ENCODE assay signal across 20 mouse cellular contexts in the genomic region with DNA sequence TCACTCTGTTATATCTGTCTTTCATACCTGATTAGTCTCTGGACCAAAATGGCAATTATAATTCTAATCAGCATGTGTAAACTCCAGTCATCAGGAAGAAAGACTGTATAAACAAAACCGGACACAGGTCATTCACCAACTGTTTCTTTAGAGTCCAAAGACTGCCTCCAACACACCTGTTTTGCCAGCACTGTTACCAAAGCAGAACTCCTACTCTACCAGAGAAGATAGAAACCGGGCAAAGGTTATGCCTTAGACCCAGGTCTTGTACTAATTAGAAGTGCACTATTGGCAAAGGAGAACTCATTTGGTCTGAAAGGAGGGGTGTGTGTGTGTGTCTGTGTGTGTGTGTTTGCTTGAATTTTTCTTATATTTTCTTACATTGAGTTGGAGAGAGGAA. TPM values are rescaled to one million over a fixed set of nuclear protein-coding genes. Genes with fewer than 3 reads are reported as not detected.
DNase-seq lines count a peak whose midpoint lies in the region; ATAC-seq and TF ChIP-seq lines count a peak whose summit lies in the region.
"Had no signal": no experiment of that assay in that cellular context is flagged by ENCODE, and none has a peak within 500 bp of the region (broad histone marks: within the 10 kb centered on the region; RNA-seq: fewer than 3 reads in every experiment).

No protein-coding gene starts in this region.

- H3K36me3 ChIP-seq in kidney, adult 2 months (ENCODE audit: control insufficient read depth, insufficient read depth, low read length) = no peaks in the 10 kb centered on the region
- no peaks in the 10 kb centered on the region for H3K36me3 ChIP-seq in liver, adult 2 months (ENCODE audit: control insufficient read depth, insufficient read depth, low read length)
- H3K36me3 ChIP-seq in liver, embryonic 12.5 days = no peaks in the 10 kb centered on the region
- no peaks in the 10 kb centered on the region for H3K36me3 ChIP-seq in intestine, postnatal 0 days (ENCODE audit: control insufficient read depth, insufficient read depth)
- H3K36me3 ChIP-seq: embryonic facial prominence, embryonic 12.5 days; heart, embryonic 15.5 days had no signal

- no peaks in the 10 kb centered on the region for H3K9me3 ChIP-seq in liver, embryonic 12.5 days (replicated peaks)
- H3K9me3 ChIP-seq in intestine, postnatal 0 days (ENCODE audit: control insufficient read depth) = no peaks in the 10 kb centered on the region
- H3K9me3 ChIP-seq: embryonic facial prominence, embryonic 12.5 days; heart, embryonic 15.5 days had no signal

- TF ChIP-seq CTCF in kidney, adult 2 months (conservative IDR thresholded peaks at IDR 0.05; ENCODE audit: insufficient read depth, insufficient read length, low read depth, low read length) = no peak
- no peak for TF ChIP-seq CTCF in liver, adult 2 months (IDR thresholded peaks at IDR 0.05; ENCODE audit: low read depth, low read length)
- no peak for TF ChIP-seq CTCF in intestine, postnatal 0 days (IDR thresholded peaks at IDR 0.05; ENCODE audit: low read depth)

- peak overlapping the region; percentile 58; the same call in 1 of the 2 replicates for H3K27ac ChIP-seq in kidney, adult 2 months (ENCODE audit: insufficient read depth, low read depth, low read length)
- peak overlapping the region; percentile 72 for H3K27ac ChIP-seq in liver, adult 2 months (replicated peaks; ENCODE audit: insufficient read depth, low read depth, low read length)
- H3K27ac ChIP-seq in liver, embryonic 12.5 days = no peak overlapping the region
- H3K27ac ChIP-seq in intestine, postnatal 0 days (ENCODE audit: low read depth, low read length) = peak overlapping the region; percentile 80
- H3K27ac ChIP-seq: embryonic facial prominence, embryonic 12.5 days; heart, adult 2 months; heart, embryonic 15.5 days had no signal

- no peak for TF ChIP-seq POLR2A in kidney, adult 2 months (IDR thresholded peaks at IDR 0.05; ENCODE audit: low read depth, low read length)
- TF ChIP-seq POLR2A in liver, adult 2 months (IDR thresholded peaks at IDR 0.05; ENCODE audit: extremely low read depth, insufficient read depth, low read length) = no peak

- H3K79me2 ChIP-seq in liver, adult 2 months (ENCODE audit: control insufficient read depth, insufficient read depth, low read length) = no peaks in the 10 kb centered on the region

- no peak for ATAC-seq in liver, embryonic 12.5 days
- ATAC-seq in intestine, postnatal 0 days = peak; percentile 85
- ATAC-seq: activated CD4-positive, CD25-positive, alpha-beta regulatory T cell, adult 4 months; forebrain, embryonic 16.5 days; Patski had no signal

- no peaks in the 10 kb centered on the region for H3K27me3 ChIP-seq in kidney, adult 2 months (replicated peaks; ENCODE audit: control insufficient read depth, insufficient read depth, low read length)
- H3K27me3 ChIP-seq in liver, adult 2 months (ENCODE audit: control insufficient read depth, insufficient read depth, low read length) = no peaks in the 10 kb centered on the region
- H3K27me3 ChIP-seq in liver, embryonic 12.5 days (replicated peaks) = no peaks in the 10 kb centered on the region
- no peaks in the 10 kb centered on the region for H3K27me3 ChIP-seq in intestine, postnatal 0 days (replicated peaks; ENCODE audit: control insufficient read depth, insufficient read depth, low read length)
- H3K27me3 ChIP-seq: embryonic facial prominence, embryonic 12.5 days; heart, embryonic 15.5 days; Patski had no signal

- H3K4me2 ChIP-seq in liver, embryonic 12.5 days = no peak overlapping the region
- no peak overlapping the region for H3K4me2 ChIP-seq in intestine, postnatal 0 days (replicated peaks; ENCODE audit: low read depth)
- H3K4me2 ChIP-seq: embryonic facial prominence, embryonic 12.5 days; heart, embryonic 11.5 days; heart, embryonic 15.5 days had no signal

- 38% methylated on average over 2 of the region's 2 CpGs for WGBS in kidney, adult 2 months
- 26% methylated on average over 2 of the region's 2 CpGs for WGBS in liver, adult 2 months
- WGBS in liver, embryonic 12.5 days (ENCODE audit: insufficient replicate concordance) = 67% methylated on average over 2 of the region's 2 CpGs
- WGBS in intestine, postnatal 0 days = 44% methylated on average over 2 of the region's 2 CpGs

- H3K4me1 ChIP-seq in kidney, adult 2 months (ENCODE audit: control insufficient read depth, insufficient read depth, low read length) = peaks cover 15% of the 10 kb centered on the region
- peaks cover 14% of the 10 kb centered on the region for H3K4me1 ChIP-seq in liver, adult 2 months (ENCODE audit: control insufficient read depth, insufficient read depth, low read length)
- peaks cover 17% of the 10 kb centered on the region for H3K4me1 ChIP-seq in liver, embryonic 12.5 days
- H3K4me1 ChIP-seq in intestine, postnatal 0 days (replicated peaks; ENCODE audit: control insufficient read depth, insufficient read depth, low read length) = peaks cover 7% of the 10 kb centered on the region; the same call in 1 of the 2 replicates

- no peak overlapping the region for H3K4me3 ChIP-seq in kidney, adult 2 months (ENCODE audit: insufficient read depth, low read depth, low read length)
- no peak overlapping the region for H3K4me3 ChIP-seq in liver, adult 2 months (ENCODE audit: insufficient read depth, low read depth, low read length)
- H3K4me3 ChIP-seq in liver, embryonic 12.5 days = no peak overlapping the region
- H3K4me3 ChIP-seq in intestine, postnatal 0 days (ENCODE audit: low read depth, low read length) = no peak overlapping the region
- H3K4me3 ChIP-seq: embryonic facial prominence, embryonic 12.5 days; heart, adult 2 months; heart, embryonic 15.5 days had no signal

- peak; percentile 79 for DNase-seq in kidney, adult 2 months
- DNase-seq in kidney, postnatal 14 days = no peak
- DNase-seq in liver, adult 2 months (ENCODE audit: extremely low read depth, low read depth, low spot score) = peak; percentile 89
- no peak for DNase-seq in gastrocnemius, postnatal 4 days (ENCODE audit: low spot score in 2 of 2)
- DNase-seq in thymus, postnatal 4 days = no peak
- DNase-seq: adrenal gland, postnatal 14 days; cerebellum, adult 11-12 months; cerebellum, adult 9-10 months; cerebellum, postnatal 25 days; gastrocnemius, postnatal 10 days; heart, adult 2 months; heart, postnatal 14 days had no signal

- no peak overlapping the region for H3K9ac ChIP-seq in liver, adult 2 months (ENCODE audit: low read depth, low read length)
- no peak overlapping the region for H3K9ac ChIP-seq in liver, embryonic 12.5 days
- H3K9ac ChIP-seq in intestine, postnatal 0 days (ENCODE audit: low read depth, low read length) = no peak overlapping the region
- H3K9ac ChIP-seq: embryonic facial prominence, embryonic 12.5 days; heart, embryonic 15.5 days had no signal

RNA-seq across cellular contexts. Expression of a gene that starts 38.5 kb away (rescaled TPM):
- polyA plus RNA-seq in kidney, adult 2 months (2012; rRNA removed) = 34.4 and 41.7 TPM in 2 replicates
- 20.5 and 26.6 TPM in 2 replicates for total RNA-seq in liver, adult 2 months (2014; rRNA removed)
- 31.6 and 32.6 TPM in 2 replicates for polyA plus RNA-seq in liver, adult 2 months (2012; rRNA removed)
- polyA plus RNA-seq in liver, embryonic 12.5 days (2016; fragmentation: Nextera tagmentation; extraction: Ambion mirVana) = 30.6 and 32.3 TPM in 2 replicates
- 54.9 and 55.2 TPM in 2 replicates for polyA plus RNA-seq in intestine, postnatal 0 days (2015; fragmentation: Nextera tagmentation; extraction: Ambion mirVana)
- 10 to 100 TPM; 13.6 to 22.4 TPM for total RNA-seq in gastrocnemius, postnatal 4 days (2021)

RNA-seq across cellular contexts. Expression of a gene that starts 42.2 kb away (rescaled TPM):
- polyA plus RNA-seq in kidney, adult 2 months (2012; rRNA removed) = 110 and 127 TPM in 2 replicates
- total RNA-seq in liver, adult 2 months (2014; rRNA removed) = 48.0 and 51.4 TPM in 2 replicates
- polyA plus RNA-seq in liver, adult 2 months (2012; rRNA removed) = 45.7 and 46.8 TPM in 2 replicates
- polyA plus RNA-seq in liver, embryonic 12.5 days (2016; fragmentation: Nextera tagmentation; extraction: Ambion mirVana) = 108 and 112 TPM in 2 replicates
- polyA plus RNA-seq in intestine, postnatal 0 days (2015; fragmentation: Nextera tagmentation; extraction: Ambion mirVana) = 114 and 140 TPM in 2 replicates
- 100 to 1,000 TPM; 169 to 170 TPM for total RNA-seq in gastrocnemius, postnatal 4 days (2021)

RNA-seq across cellular contexts. Expression of a gene that starts 42.3 kb away (rescaled TPM):
- 7.1 and 8.7 TPM in 2 replicates for polyA plus RNA-seq in kidney, adult 2 months (2012; rRNA removed)
- 1.5 and 1.9 TPM in 2 replicates for total RNA-seq in liver, adult 2 months (2014; rRNA removed)
- polyA plus RNA-seq in liver, adult 2 months (2012; rRNA removed) = 2.8 and 3.6 TPM in 2 replicates
- 7.9 TPM in 2 replicates for polyA plus RNA-seq in liver, embryonic 12.5 days (2016; fragmentation: Nextera tagmentation; extraction: Ambion mirVana)
- polyA plus RNA-seq in intestine, postnatal 0 days (2015; fragmentation: Nextera tagmentation; extraction: Ambion mirVana) = 8.3 and 8.9 TPM in 2 replicates
- 1 to 10 TPM; 5.3 to 6.2 TPM for total RNA-seq in gastrocnemius, postnatal 4 days (2021)

RNA-seq across cellular contexts. Expression of a gene that starts 50.4 kb away (rescaled TPM):
- 1,891 and 2,089 TPM in 2 replicates for polyA plus RNA-seq in kidney, adult 2 months (2012; rRNA removed)
- total RNA-seq in liver, adult 2 months (2014; rRNA removed) = 621 and 698 TPM in 2 replicates
- polyA plus RNA-seq in liver, adult 2 months (2012; rRNA removed) = 644 and 809 TPM in 2 replicates
- polyA plus RNA-seq in liver, embryonic 12.5 days (2016; fragmentation: Nextera tagmentation; extraction: Ambion mirVana) = 1,472 and 1,525 TPM in 2 replicates
- 2,405 and 2,440 TPM in 2 replicates for polyA plus RNA-seq in intestine, postnatal 0 days (2015; fragmentation: Nextera tagmentation; extraction: Ambion mirVana)
- 1,000 to 10,000 TPM; 1,167 to 1,215 TPM for total RNA-seq in gastrocnemius, postnatal 4 days (2021)

Comparison
In these comparisons a context has a peak if more than half of its experiments do, and no peak if none do; other contexts are left out.
1. DNase-seq: peak in kidney, adult 2 months (single experiment) and liver, adult 2 months (single experiment); none in kidney, postnatal 14 days (single experiment), gastrocnemius, postnatal 4 days (0 of 2) and thymus, postnatal 4 days (single experiment).